Mouse (Mus musculus): ENCODE measurements around the gene Pank2.

DNA sequence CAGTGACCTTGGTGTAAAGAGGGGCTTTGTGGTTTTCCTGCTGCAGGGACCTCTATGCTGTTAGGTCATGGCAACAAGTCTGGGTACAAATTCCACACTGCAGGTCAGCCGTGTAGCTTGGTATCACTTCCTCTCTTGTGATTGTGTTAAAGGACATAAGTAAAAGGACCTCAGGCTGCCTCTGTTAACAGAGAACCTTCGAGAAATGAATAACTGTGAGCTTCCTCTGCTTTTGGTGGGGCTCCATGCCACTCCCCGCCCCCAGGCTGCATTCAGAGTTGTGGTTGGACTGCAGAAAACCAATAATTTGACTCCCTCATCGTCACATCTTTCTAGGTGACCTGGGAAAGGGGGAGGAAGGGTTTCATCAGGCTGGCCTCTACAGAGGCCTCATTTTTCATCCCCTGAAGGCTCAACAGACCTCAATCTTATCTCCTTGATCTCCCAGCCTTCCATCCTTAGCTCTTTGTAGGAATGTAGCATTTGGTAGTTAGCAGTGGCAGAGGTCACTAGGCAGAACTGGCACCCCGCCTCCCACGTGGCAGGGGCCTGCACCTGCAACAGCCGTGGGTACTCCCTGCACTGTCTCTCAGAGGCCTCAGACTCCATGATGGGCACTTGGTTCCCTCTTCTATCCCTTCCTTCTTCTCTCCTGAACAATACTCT lies 27.2 kb upstream of the Pank2 start:
- TF ChIP-seq CTCF (IDR thresholded peaks at IDR 0.05; ENCODE audit: low read depth) (no peak), EP300 (optimal IDR thresholded peaks at IDR 0.05) (no peak)

Measured in stomach, postnatal 0 days (tissue).